Mouse (Mus musculus) thymus, adult 2 months (tissue): ENCODE results near the gene Ier2.

Experiments
- CTCF ChIP-seq: fragments of 200-500 bp; IDR thresholded peaks from 2 replicates; pipeline ENCODE4 v1.5.1; 2012; ENCODE audit warnings: mild to moderate bottlenecking, control low read depth, low read length, moderate library complexity, borderline replicate concordance; ENCODE audit not compliant: control insufficient read depth, poor library complexity, insufficient read depth; ENCODE audit errors: extremely low read depth
- POLR2A ChIP-seq: fragments of 200-500 bp; IDR thresholded peaks from 2 replicates; pipeline ENCODE4 v1.6.1; 2012; ENCODE audit warnings: mild to moderate bottlenecking, low read length, control low read depth, moderate library complexity; ENCODE audit not compliant: control insufficient read depth, poor library complexity, insufficient read depth; ENCODE audit errors: extremely low read depth

- TF ChIP-seq POLR2A, result 0 out of 2 replicates have a peak, but pooled peaks have one; percentile 17
- TF ChIP-seq CTCF, result no peak
These were observed 26.7 kb upstream of the Ier2 start for GRCm38 (mm10) chr8:84689091-84689915.
